Mouse (Mus musculus) heart, embryonic 14.5 days (tissue): ENCODE measurements around the gene Nudt2. TPM values are rescaled to one million over a fixed set of nuclear protein-coding genes. Genes with fewer than 3 reads are reported as not detected.
"Not testable (repeated sequence)": the region's sequence is repeated elsewhere in the genome, so short reads cannot be mapped to it uniquely, and the experiment has no call there.

Experiments used
- ATAC-seq: fragments of 200-750 bp; cut with Nextera tagmentation; 2 replicates; pipeline ENCODE4 v1.8.0; 2017; ENCODE audit warnings: low read depth, moderate TSS enrichment; ENCODE audit not compliant: insufficient number of reproducible peaks, insufficient read depth, low FRiP score
- H3K27ac ChIP-seq, 2 experiments: fragments of 200-500 bp in 1 of 2; fragments of 300-500 bp in 1 of 2; sonication (generic) in 1 of 2; replicated peaks in 1 of 2; 2 replicates each; pipeline ENCODE4 v1.5.1; 2012 to 2014; ENCODE audit warnings: low read depth in 2 of 2, low read length in 2 of 2, control low read depth in 1 of 2, mild to moderate bottlenecking in 1 of 2, mixed read lengths in 1 of 2; ENCODE audit not compliant: control insufficient read depth in 1 of 2, insufficient read depth in 1 of 2
- H3K27me3 ChIP-seq: fragments of 300-500 bp; sonication (generic); 2 replicates; pipeline ENCODE4 v1.6.1; 2014; ENCODE audit warnings: mild to moderate bottlenecking, low read length, control low read depth; ENCODE audit not compliant: control insufficient read depth, insufficient read depth
- H3K36me3 ChIP-seq: fragments of 300-500 bp; sonication (generic); 2 replicates; pipeline ENCODE4 v1.6.1; 2014; ENCODE audit warnings: mild to moderate bottlenecking, control low read depth, low read length, mixed read lengths; ENCODE audit not compliant: control insufficient read depth, insufficient read depth
- H3K4me1 ChIP-seq, 2 experiments: fragments of 200-500 bp in 1 of 2; fragments of 300-500 bp in 1 of 2; sonication (generic) in 1 of 2; 2 replicates each; pipeline ENCODE4 v1.6.1; 2012 to 2014; ENCODE audit warnings: low read length in 2 of 2, control low read depth in 1 of 2, mixed read lengths in 1 of 2; ENCODE audit not compliant: control insufficient read depth in 2 of 2, insufficient read depth in 2 of 2
- H3K4me2 ChIP-seq: fragments of 300-500 bp; sonication (generic); 2 replicates; pipeline ENCODE4 v1.6.1; 2014; ENCODE audit warnings: mild to moderate bottlenecking, low read length
- H3K4me3 ChIP-seq, 2 experiments: fragments of 200-500 bp in 1 of 2; fragments of 300-500 bp in 1 of 2; sonication (generic) in 1 of 2; 2 replicates each; pipeline ENCODE4 v1.5.1; 2012 to 2014; ENCODE audit warnings: low read length in 2 of 2, mild to moderate bottlenecking in 2 of 2, control low read depth in 1 of 2, low read depth in 1 of 2, moderate library complexity in 1 of 2; ENCODE audit not compliant: control insufficient read depth in 1 of 2, insufficient read depth in 1 of 2
- H3K9ac ChIP-seq: fragments of 300-500 bp; sonication (generic); 2 replicates; pipeline ENCODE4 v1.6.1; 2014; ENCODE audit warnings: mild to moderate bottlenecking, low read length
- H3K9me3 ChIP-seq: fragments of 300-500 bp; sonication (generic); 2 replicates; pipeline ENCODE4 v1.6.1; 2016; ENCODE audit warnings: low read length, control low read depth; ENCODE audit not compliant: control insufficient read depth
- WGBS: fragments of 180-500 bp; shearing (Covaris S2); extraction: QIAGEN DNeasy Blood & Tissue Kit; methylation state at CpG from one replicate; pipeline ENCODE4 v1.1.7; 2014; 5-methylcytosine and 5-hydroxymethylcytosine counted together
- polyA plus RNA-seq: library from polyadenylated mRNA; unstranded; fragments of >200 nt; fragmentation: Nextera tagmentation; extraction: Ambion mirVana; gene quantifications from 2 replicates; pipeline ENCODE4 v1.2.1, GENCODE M21; 2014

The Nudt2 gene
- polyA plus RNA-seq: 41.3 and 43.9 TPM in 2 replicates

- H3K9ac ChIP-seq: peak within 1 kb of the TSS; percentile 82
Observed at GRCm38 (mm10) chr4:41464345-41465286, at the start of gene Nudt2, which contains the start of gene Kif24. Nudt2 (plus strand) TSS chr4:41465151. Kif24 (minus strand) TSS chr4:41464887.

GRCm38 (mm10) chr4:41416966-41417365 is 48.0 kb upstream of the Nudt2 start:
- Histone ChIP-seq H3K27ac (no peak overlapping the region), H3K27me3 (no peaks in the 10 kb centered on the region)
- ATAC-seq: no peak

More at GRCm38 (mm10) chr4:41464345-41465286, at the start of gene Nudt2, which contains the start of gene Kif24:
- Histone ChIP-seq H3K4me3 (peak within 1 kb of the TSS; percentile 66 to 85), H3K27ac (peak within 1 kb of the TSS; percentile 31 to 35; a peak in 2 of 4 replicates), H3K4me1 (peaks cover 2 to 14% of the 10 kb centered on the region in 2 experiments; a peak in 3 of 4 replicates), H3K9me3 (no peaks in the 10 kb centered on the region), H3K4me2 (peak within 1 kb of the TSS; percentile 80), H3K36me3 (no peaks in the 10 kb centered on the region), H3K27me3 (no peaks in the 10 kb centered on the region)
- peak; percentile 99 for ATAC-seq
- under 1% methylated on average over 70 of the region's 70 CpGs for WGBS

GRCm38 (mm10) chr4:41438931-41439330 is 26.0 kb upstream of the Nudt2 start:
- H3K27me3 ChIP-seq: no peaks in the 10 kb centered on the region
- peaks cover 2 to 3% of the 10 kb centered on the region in 2 experiments; a peak in 2 of 4 replicates for H3K4me1 ChIP-seq
- no peaks in the 10 kb centered on the region for H3K36me3 ChIP-seq
- ATAC-seq: no peak
- no peak overlapping the region for H3K9ac ChIP-seq
- H3K27ac ChIP-seq: no peak overlapping the region
- WGBS: 83% methylated on average over 5 of the region's 5 CpGs
- no peak overlapping the region for H3K4me3 ChIP-seq
- no peak overlapping the region for H3K4me2 ChIP-seq
- no peaks in the 10 kb centered on the region for H3K9me3 ChIP-seq

More at GRCm38 (mm10) chr4:41416966-41417365, 48.0 kb upstream of the Nudt2 start:
- no peaks in the 10 kb centered on the region for H3K9me3 ChIP-seq
- no peak overlapping the region for H3K9ac ChIP-seq
- H3K36me3 ChIP-seq: 0 out of 2 replicates have a peak, but pooled peaks cover 4% of the 10 kb centered on the region
- no peaks in the 10 kb centered on the region for H3K4me1 ChIP-seq
- H3K4me3 ChIP-seq: no peak overlapping the region
- no peak overlapping the region for H3K4me2 ChIP-seq

- ATAC-seq: no peak
- no peaks in the 10 kb centered on the region for H3K27me3 ChIP-seq
- H3K36me3 ChIP-seq: no peaks in the 10 kb centered on the region
- peaks cover 2 to 3% of the 10 kb centered on the region in 2 experiments; a peak in 2 of 4 replicates for H3K4me1 ChIP-seq
- WGBS: 28% methylated on average over 4 of the region's 4 CpGs
- H3K4me2 ChIP-seq: no peak overlapping the region
- H3K4me3 ChIP-seq: no peak overlapping the region
- H3K27ac ChIP-seq: no peak overlapping the region; a peak in 1 of 4 replicates
- no peak overlapping the region for H3K9ac ChIP-seq
- no peaks in the 10 kb centered on the region for H3K9me3 ChIP-seq
Observed at GRCm38 (mm10) chr4:41442790-41443302, 22.1 kb upstream of the Nudt2 start.

- no peak overlapping the region for H3K4me3 ChIP-seq
- 91% methylated on average over 3 of the region's 3 CpGs for WGBS
- no peak overlapping the region for H3K9ac ChIP-seq
- no peaks in the 10 kb centered on the region for H3K9me3 ChIP-seq
- ATAC-seq: no peak
- H3K27me3 ChIP-seq: no peaks in the 10 kb centered on the region
- H3K4me1 ChIP-seq: peaks cover 2 to 3% of the 10 kb centered on the region in 2 experiments; a peak in 2 of 4 replicates
- H3K4me2 ChIP-seq: no peak overlapping the region
- no peaks in the 10 kb centered on the region for H3K36me3 ChIP-seq
- no peak overlapping the region for H3K27ac ChIP-seq
Observed at GRCm38 (mm10) chr4:41447595-41447994, 17.4 kb upstream of the Nudt2 start.

- no peaks in the 10 kb centered on the region for H3K27me3 ChIP-seq
- no peak overlapping the region for H3K27ac ChIP-seq
- peaks cover 2 to 11% of the 10 kb centered on the region in 2 experiments; a peak in 3 of 4 replicates for H3K4me1 ChIP-seq
- H3K9me3 ChIP-seq: no peaks in the 10 kb centered on the region
- no peak overlapping the region for H3K4me2 ChIP-seq
- 87% methylated on average over 1 of the region's 1 CpGs for WGBS
- H3K9ac ChIP-seq: no peak overlapping the region
- ATAC-seq: no peak
- H3K4me3 ChIP-seq: no peak overlapping the region
- H3K36me3 ChIP-seq: no peaks in the 10 kb centered on the region
Observed at GRCm38 (mm10) chr4:41460690-41461089, 4.3 kb upstream of the Nudt2 start.

- not testable (repeated sequence) for H3K27me3 ChIP-seq, H3K9me3 ChIP-seq, H3K9ac ChIP-seq, H3K27ac ChIP-seq, ATAC-seq, H3K36me3 ChIP-seq
- WGBS: 62% methylated on average over 3 of the region's 3 CpGs
- H3K4me3 ChIP-seq: peak overlapping the region in 1 of 2 experiments; percentile 66; a peak in 2 of 4 replicates
- peaks cover 2 to 11% of the 10 kb centered on the region in 2 experiments; a peak in 3 of 4 replicates for H3K4me1 ChIP-seq
- peak overlapping the region; percentile 80 for H3K4me2 ChIP-seq
Observed at GRCm38 (mm10) chr4:41463051-41463738, 1.8 kb upstream of the Nudt2 start.
